Mouse (Mus musculus) heart, embryonic 11.5 days (tissue): ENCODE measurements around the gene Foxn4. TPM values are rescaled to one million over a fixed set of nuclear protein-coding genes. Genes with fewer than 3 reads are reported as not detected.

Experiments used
- ATAC-seq: fragments of 200-750 bp; cut with Nextera tagmentation; replicated peaks from 2 replicates; pipeline ENCODE4 v1.8.0; 2017; ENCODE audit warnings: moderate library complexity; ENCODE audit not compliant: insufficient number of reproducible peaks, low FRiP score, low TSS enrichment
- H3K27ac ChIP-seq: fragments of 300-500 bp; sonication (generic); 2 replicates; pipeline ENCODE4 v1.5.1; 2014; ENCODE audit warnings: mild to moderate bottlenecking, low read depth, low read length
- H3K27me3 ChIP-seq: fragments of 300-500 bp; sonication (generic); 2 replicates; pipeline ENCODE4 v1.6.1; 2014; ENCODE audit warnings: mild to moderate bottlenecking, low read length, mixed read lengths; ENCODE audit not compliant: control insufficient read depth, insufficient read depth
- H3K36me3 ChIP-seq: fragments of 300-500 bp; sonication (generic); 2 replicates; pipeline ENCODE4 v1.6.1; 2014; ENCODE audit warnings: mild to moderate bottlenecking, low read length, moderate library complexity, mixed read lengths; ENCODE audit not compliant: control insufficient read depth, insufficient read depth
- H3K4me1 ChIP-seq: fragments of 300-500 bp; sonication (generic); 2 replicates; pipeline ENCODE4 v1.6.1; 2014; ENCODE audit warnings: low read length; ENCODE audit not compliant: control insufficient read depth, insufficient read depth
- H3K4me2 ChIP-seq: fragments of 300-500 bp; sonication (generic); 2 replicates; pipeline ENCODE4 v1.6.1; 2014; ENCODE audit warnings: mild to moderate bottlenecking, moderate library complexity
- H3K4me3 ChIP-seq: fragments of 300-500 bp; sonication (generic); 2 replicates; pipeline ENCODE4 v1.5.1; 2014; ENCODE audit warnings: low read depth, low read length
- H3K9ac ChIP-seq: fragments of 300-500 bp; sonication (generic); 2 replicates; pipeline ENCODE4 v1.6.1; 2014; ENCODE audit warnings: mild to moderate bottlenecking, low read depth, low read length, moderate library complexity
- H3K9me3 ChIP-seq: fragments of 300-500 bp; sonication (generic); replicated peaks from 2 replicates; pipeline ENCODE4 v1.6.1; 2016; ENCODE audit warnings: low read length; ENCODE audit not compliant: control insufficient read depth
- WGBS: fragments of 180-500 bp; shearing (Covaris S2); extraction: QIAGEN DNeasy Blood & Tissue Kit; methylation state at CpG from one replicate; pipeline ENCODE4 v1.1.7; 2014; ENCODE audit not compliant: insufficient replicate concordance; 5-methylcytosine and 5-hydroxymethylcytosine counted together
- polyA plus RNA-seq: library from polyadenylated mRNA; unstranded; fragments of >200 nt; fragmentation: Nextera tagmentation; extraction: Ambion mirVana; gene quantifications from 2 replicates; pipeline ENCODE4 v1.2.1, GENCODE M21; 2014

Foxn4 gene
- polyA plus RNA-seq, 1 experiment from 2014 or later = not detected

- no peaks in the 10 kb centered on the region for H3K36me3 ChIP-seq
- H3K9ac ChIP-seq = no peak overlapping the region
- no peak overlapping the region for H3K27ac ChIP-seq
- H3K9me3 ChIP-seq = no peaks in the 10 kb centered on the region
- no peak for ATAC-seq
- H3K27me3 ChIP-seq = peaks cover 21% of the 10 kb centered on the region
- H3K4me2 ChIP-seq = no peak overlapping the region
- H3K4me3 ChIP-seq = no peak overlapping the region
- H3K4me1 ChIP-seq = no peaks in the 10 kb centered on the region
- 75% methylated on average over 8 of the region's 8 CpGs for WGBS
Observed at GRCm38 (mm10) chr5:114264791-114265190, 8.8 kb downstream of the Foxn4 start.

DNA sequence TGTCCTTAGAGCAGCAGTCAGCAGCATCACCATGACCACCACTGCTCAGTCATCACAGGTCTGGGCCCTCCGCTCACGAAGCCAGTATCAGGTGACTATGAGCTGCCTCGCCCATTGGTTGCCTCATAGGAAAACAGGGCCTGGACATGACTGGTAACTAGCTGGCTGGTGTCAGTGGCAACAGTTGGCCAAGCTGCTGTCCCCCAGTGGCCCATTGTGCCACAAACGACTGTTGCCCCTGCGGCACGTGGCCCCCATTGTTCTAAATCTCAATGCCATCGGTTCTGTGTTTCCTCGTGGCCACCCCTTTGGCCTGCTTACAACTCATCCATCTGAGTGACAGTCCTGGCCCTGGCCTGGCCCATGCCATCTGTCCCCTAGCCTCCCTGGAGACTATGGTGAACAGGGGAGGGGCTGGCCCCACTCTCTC, 9.6 kb downstream of the Foxn4 start:
- WGBS = 77% methylated on average over 8 of the region's 8 CpGs
- ATAC-seq = no peak
- Histone ChIP-seq H3K27ac (no peak overlapping the region), H3K9ac (no peak overlapping the region), H3K4me1 (no peaks in the 10 kb centered on the region), H3K4me3 (no peak overlapping the region), H3K27me3 (peaks cover 18% of the 10 kb centered on the region), H3K36me3 (no peaks in the 10 kb centered on the region), H3K9me3 (no peaks in the 10 kb centered on the region), H3K4me2 (no peak overlapping the region)

GRCm38 (mm10) chr5:114261494-114261893, 12.1 kb downstream of the Foxn4 start:
- no peak overlapping the region for H3K27ac ChIP-seq
- no peaks in the 10 kb centered on the region for H3K4me1 ChIP-seq
- H3K4me2 ChIP-seq = no peak overlapping the region
- ATAC-seq = no peak
- H3K9ac ChIP-seq = no peak overlapping the region
- no peak overlapping the region for H3K4me3 ChIP-seq
- no peaks in the 10 kb centered on the region for H3K36me3 ChIP-seq
- peaks cover 5% of the 10 kb centered on the region; the same call in 1 of the 2 replicates for H3K27me3 ChIP-seq
- H3K9me3 ChIP-seq = no peaks in the 10 kb centered on the region

GRCm38 (mm10) chr5:114259495-114259894, 14.1 kb downstream of the Foxn4 start:
- Histone ChIP-seq H3K27me3 (peaks cover 11% of the 10 kb centered on the region), H3K4me3 (no peak overlapping the region), H3K36me3 (no peaks in the 10 kb centered on the region), H3K27ac (no peak overlapping the region), H3K4me1 (no peaks in the 10 kb centered on the region), H3K9ac (no peak overlapping the region), H3K9me3 (no peaks in the 10 kb centered on the region), H3K4me2 (no peak overlapping the region)
- no peak for ATAC-seq
- WGBS = 65% methylated on average over 10 of the region's 10 CpGs

GRCm38 (mm10) chr5:114248174-114248589, 25.4 kb downstream of the Foxn4 start:
- H3K4me1 ChIP-seq = no peaks in the 10 kb centered on the region
- no peak; the same call in 1 of the 2 replicates for ATAC-seq
- H3K4me2 ChIP-seq = peak overlapping the region; percentile 27; the same call in 1 of the 2 replicates
- no peak overlapping the region for H3K4me3 ChIP-seq
- WGBS = 16% methylated on average over 14 of the region's 14 CpGs
- H3K9me3 ChIP-seq = no peaks in the 10 kb centered on the region
- no peak overlapping the region for H3K9ac ChIP-seq
- H3K27me3 ChIP-seq = no peaks in the 10 kb centered on the region
- H3K36me3 ChIP-seq = no peaks in the 10 kb centered on the region; the same call in 1 of the 2 replicates
- no peak overlapping the region for H3K27ac ChIP-seq

DNA sequence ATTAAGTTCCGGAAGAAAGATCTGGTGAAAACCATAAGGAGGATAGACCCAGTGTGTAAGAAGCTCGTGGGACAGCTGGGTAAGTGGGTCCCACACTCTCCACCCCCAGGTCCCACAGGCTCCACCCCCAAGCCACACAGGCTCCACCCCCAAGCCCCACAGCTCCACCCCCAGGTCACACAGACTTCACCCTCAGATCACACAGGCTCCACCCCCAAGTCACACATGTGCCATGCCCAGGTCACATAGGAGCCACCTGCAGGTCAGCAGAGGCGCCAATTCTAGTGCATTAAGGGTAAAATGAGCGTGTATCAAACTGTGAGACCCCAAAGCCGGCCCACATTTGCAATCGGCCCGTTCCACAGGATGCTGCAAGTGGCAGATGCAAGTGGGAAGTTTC, 27.1 kb downstream of the Foxn4 start:
- Histone ChIP-seq H3K27ac (no peak overlapping the region), H3K9me3 (no peaks in the 10 kb centered on the region), H3K4me1 (no peaks in the 10 kb centered on the region), H3K4me3 (no peak overlapping the region), H3K9ac (no peak overlapping the region), H3K27me3 (no peaks in the 10 kb centered on the region), H3K36me3 (no peaks in the 10 kb centered on the region; the same call in 1 of the 2 replicates), H3K4me2 (no peak overlapping the region)
- 74% methylated on average over 7 of the region's 7 CpGs for WGBS
- ATAC-seq = no peak

GRCm38 (mm10) chr5:114239737-114240136, 33.9 kb downstream of the Foxn4 start:
- no peaks in the 10 kb centered on the region; the same call in 1 of the 2 replicates for H3K36me3 ChIP-seq

DNA sequence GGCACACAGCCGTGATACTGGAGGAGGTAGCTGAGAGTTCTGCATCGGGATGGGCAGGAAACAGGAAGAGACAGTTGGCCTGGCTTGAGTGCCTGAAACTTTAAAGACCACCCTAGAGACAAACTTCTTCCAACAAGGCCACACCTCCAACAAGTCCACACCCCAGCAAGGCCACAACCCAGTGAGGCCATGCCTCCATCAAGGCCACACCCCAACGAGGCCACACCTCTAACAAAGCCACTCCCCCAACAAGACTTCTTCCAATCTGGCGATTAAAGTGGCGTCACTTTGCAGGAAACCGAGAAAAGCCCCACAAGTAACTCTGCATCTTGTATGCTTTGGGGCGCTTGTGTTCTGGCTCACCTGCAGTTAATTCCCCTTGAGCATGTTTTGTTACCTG, 34.7 kb downstream of the Foxn4 start:
- Histone ChIP-seq H3K27me3 (no peaks in the 10 kb centered on the region), H3K9ac (no peak overlapping the region), H3K9me3 (no peaks in the 10 kb centered on the region), H3K4me1 (no peaks in the 10 kb centered on the region), H3K4me2 (no peak overlapping the region), H3K27ac (no peak overlapping the region), H3K36me3 (no peaks in the 10 kb centered on the region; the same call in 1 of the 2 replicates), H3K4me3 (no peak overlapping the region)
- 20% methylated on average over 7 of the region's 7 CpGs for WGBS
- ATAC-seq = no peak

More at GRCm38 (mm10) chr5:114239737-114240136, 33.9 kb downstream of the Foxn4 start:
- no peak overlapping the region for H3K4me2 ChIP-seq
- no peak overlapping the region for H3K27ac ChIP-seq
- no peak for ATAC-seq
- no peaks in the 10 kb centered on the region for H3K4me1 ChIP-seq
- H3K4me3 ChIP-seq = no peak overlapping the region
- 50% methylated on average over 14 of the region's 14 CpGs for WGBS
- no peaks in the 10 kb centered on the region for H3K27me3 ChIP-seq
- H3K9ac ChIP-seq = no peak overlapping the region
- no peaks in the 10 kb centered on the region for H3K9me3 ChIP-seq

DNA sequence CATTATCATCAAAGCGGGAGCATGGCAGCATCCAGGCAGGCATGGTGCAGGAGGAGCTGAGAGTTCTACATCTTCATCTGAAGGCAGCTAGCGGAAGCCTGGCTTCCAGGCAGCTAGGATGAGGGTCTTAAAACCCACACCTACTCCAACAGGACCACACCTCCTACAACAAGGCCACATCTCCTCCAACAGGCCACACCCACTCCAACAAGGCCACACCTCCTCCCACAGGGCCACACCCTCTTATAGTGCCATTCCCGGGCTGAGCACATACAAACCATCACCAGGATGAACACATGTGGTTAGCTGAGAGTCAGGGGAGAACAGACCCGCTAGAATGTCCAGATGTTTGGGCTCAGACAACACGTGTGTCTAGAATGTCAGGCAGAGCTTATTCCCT, 44.7 kb downstream of the Foxn4 start:
- Histone ChIP-seq H3K9me3 (peaks cover 6% of the 10 kb centered on the region), H3K4me2 (no peak overlapping the region), H3K9ac (no peak overlapping the region), H3K27me3 (no peaks in the 10 kb centered on the region), H3K27ac (no peak overlapping the region), H3K4me1 (no peaks in the 10 kb centered on the region), H3K36me3 (peaks cover 24% of the 10 kb centered on the region), H3K4me3 (no peak overlapping the region)
- WGBS = 75% methylated on average over 5 of the region's 5 CpGs
- ATAC-seq = no peak
